9 mouse cellular contexts compared by ENCODE assay signal in the genomic region with DNA sequence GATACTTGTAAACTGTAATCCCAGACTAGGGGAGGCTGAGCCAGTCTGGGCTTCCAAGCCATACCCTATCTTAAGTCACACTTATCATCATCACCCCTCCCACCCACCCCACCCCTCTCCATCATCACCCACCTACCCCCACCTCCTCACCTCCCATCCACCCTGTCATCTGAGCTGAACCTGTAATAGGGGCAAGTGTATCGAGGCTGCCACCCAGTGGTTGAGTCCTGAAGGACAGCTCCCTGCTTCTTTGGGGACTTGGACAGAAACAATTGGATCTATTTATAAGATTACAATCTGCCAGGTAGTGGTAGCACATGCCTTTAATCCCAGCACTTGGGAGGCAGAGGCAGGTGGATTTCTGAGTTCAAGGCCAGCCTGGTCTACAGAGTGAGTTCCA. TPM values are rescaled to one million over a fixed set of nuclear protein-coding genes. Genes with fewer than 3 reads are reported as not detected.
DNase-seq lines count a peak whose midpoint lies in the region; ATAC-seq and TF ChIP-seq lines count a peak whose summit lies in the region.
"Had no signal": no experiment of that assay in that cellular context is flagged by ENCODE, and none has a peak within 500 bp of the region (broad histone marks: within the 10 kb centered on the region; RNA-seq: fewer than 3 reads in every experiment).

No protein-coding gene starts in this region.

- no peaks in the 10 kb centered on the region for H3K36me3 ChIP-seq in liver, adult 2 months (ENCODE audit: control insufficient read depth, insufficient read depth, low read length)
- no peaks in the 10 kb centered on the region for H3K36me3 ChIP-seq in liver, embryonic 12.5 days
- H3K36me3 ChIP-seq in hindbrain, embryonic 14.5 days (replicated peaks; ENCODE audit: control insufficient read depth, insufficient read depth), result no peaks in the 10 kb centered on the region
- H3K36me3 ChIP-seq: hindbrain, embryonic 15.5 days had no signal

- H3K4me2 ChIP-seq in liver, embryonic 12.5 days, result no peak overlapping the region
- H3K4me2 ChIP-seq in hindbrain, embryonic 14.5 days (replicated peaks), result no peak overlapping the region
- H3K4me2 ChIP-seq: hindbrain, embryonic 15.5 days had no signal

- H3K4me3 ChIP-seq in liver, adult 2 months (ENCODE audit: insufficient read depth, low read depth, low read length), result no peak overlapping the region
- H3K4me3 ChIP-seq in liver, embryonic 12.5 days, result no peak overlapping the region
- no peak overlapping the region for H3K4me3 ChIP-seq in hindbrain, embryonic 14.5 days (replicated peaks; ENCODE audit: low read length)
- H3K4me3 ChIP-seq: hindbrain, embryonic 15.5 days had no signal

- TF ChIP-seq CTCF in liver, adult 2 months (IDR thresholded peaks at IDR 0.05; ENCODE audit: low read depth, low read length), result peak; percentile 73

- no peak overlapping the region for H3K27ac ChIP-seq in liver, adult 2 months (replicated peaks; ENCODE audit: insufficient read depth, low read depth, low read length)
- no peak overlapping the region for H3K27ac ChIP-seq in liver, embryonic 12.5 days
- H3K27ac ChIP-seq in hindbrain, embryonic 14.5 days, result no peak overlapping the region
- H3K27ac ChIP-seq: hindbrain, embryonic 15.5 days had no signal

- no peak overlapping the region for H3K9ac ChIP-seq in liver, adult 2 months (ENCODE audit: low read depth, low read length)
- H3K9ac ChIP-seq in liver, embryonic 12.5 days, result no peak overlapping the region
- no peak overlapping the region for H3K9ac ChIP-seq in hindbrain, embryonic 14.5 days
- H3K9ac ChIP-seq: hindbrain, embryonic 15.5 days had no signal

- no peak for ATAC-seq in liver, embryonic 12.5 days
- ATAC-seq in hindbrain, embryonic 14.5 days (ENCODE audit: low FRiP score), result no peak

- no peak for TF ChIP-seq POLR2A in liver, adult 2 months (IDR thresholded peaks at IDR 0.05; ENCODE audit: extremely low read depth, insufficient read depth, low read length)

- no peaks in the 10 kb centered on the region for H3K27me3 ChIP-seq in liver, adult 2 months (ENCODE audit: control insufficient read depth, insufficient read depth, low read length)
- H3K27me3 ChIP-seq in liver, embryonic 12.5 days (replicated peaks), result peaks cover 27% of the 10 kb centered on the region
- no peaks in the 10 kb centered on the region for H3K27me3 ChIP-seq in hindbrain, embryonic 14.5 days (ENCODE audit: control insufficient read depth, insufficient read depth, low read length)
- H3K27me3 ChIP-seq: hindbrain, embryonic 15.5 days had no signal

- no peaks in the 10 kb centered on the region for H3K9me3 ChIP-seq in liver, embryonic 12.5 days (replicated peaks)
- no peaks in the 10 kb centered on the region for H3K9me3 ChIP-seq in hindbrain, embryonic 14.5 days (ENCODE audit: control insufficient read depth, low read length)
- H3K9me3 ChIP-seq: hindbrain, embryonic 15.5 days had no signal

- 33% methylated on average over 1 of the region's 1 CpGs for WGBS in liver, adult 2 months
- 0% methylated on average over 1 of the region's 1 CpGs for WGBS in liver, embryonic 12.5 days (ENCODE audit: insufficient replicate concordance)
- WGBS in hindbrain, embryonic 14.5 days, result 19% methylated on average over 1 of the region's 1 CpGs

- peak; percentile 47 for DNase-seq in embryo, embryonic 10 days (ENCODE audit: low spot score)
- DNase-seq in embryo, embryonic 11 days, result no peak
- DNase-seq in liver, adult 2 months (ENCODE audit: extremely low read depth, low read depth, low spot score), result peak; percentile 24
- DNase-seq in adrenal gland, adult 18-20 months (ENCODE audit: low spot score in 2 of 2), result peak; percentile 49 to 53
- peak; percentile 59 for DNase-seq in kidney, postnatal 14 days
- DNase-seq in retina, embryonic 14.5 days (ENCODE audit: low spot score), result peak; percentile 51
- no peak for DNase-seq in hindbrain, embryonic 14.5 days (ENCODE audit: low spot score)

- no peaks in the 10 kb centered on the region for H3K4me1 ChIP-seq in liver, adult 2 months (ENCODE audit: control insufficient read depth, insufficient read depth, low read length)
- no peaks in the 10 kb centered on the region for H3K4me1 ChIP-seq in liver, embryonic 12.5 days
- no peaks in the 10 kb centered on the region for H3K4me1 ChIP-seq in hindbrain, embryonic 14.5 days (replicated peaks; ENCODE audit: control insufficient read depth, insufficient read depth, low read length)
- H3K4me1 ChIP-seq: hindbrain, embryonic 15.5 days had no signal

- no peaks in the 10 kb centered on the region for H3K79me2 ChIP-seq in liver, adult 2 months (ENCODE audit: control insufficient read depth, insufficient read depth, low read length)

RNA-seq across cellular contexts. Expression of gene Rab11fip5, which starts 22.7 kb away (rescaled TPM):
- 0.46 and 0.54 TPM in 2 replicates for total RNA-seq in liver, adult 2 months (2014; rRNA removed)
- polyA plus RNA-seq in liver, adult 2 months (2012; rRNA removed), result 0.55 and 1.4 TPM in 2 replicates
- polyA plus RNA-seq in liver, embryonic 12.5 days (2016; fragmentation: Nextera tagmentation; extraction: Ambion mirVana), result 0.68 and 0.79 TPM in 2 replicates
- 10 to 100 TPM; 26.1 to 29.2 TPM for total RNA-seq in adrenal gland, adult 18-20 months (2021)
- polyA plus RNA-seq in hindbrain, embryonic 14.5 days (2014; fragmentation: Nextera tagmentation; extraction: Ambion mirVana), result 21.3 and 24.6 TPM in 2 replicates

RNA-seq across cellular contexts. Expression of gene Noto, which starts 26.5 kb away (rescaled TPM):
- total RNA-seq in liver, adult 2 months (2014; rRNA removed), result not detected in 2 replicates
- polyA plus RNA-seq in liver, adult 2 months (2012; rRNA removed), result not detected in 2 replicates
- polyA plus RNA-seq in liver, embryonic 12.5 days (2016; fragmentation: Nextera tagmentation; extraction: Ambion mirVana), result not detected in 2 replicates
- total RNA-seq in adrenal gland, adult 18-20 months (2021), result not detected
- polyA plus RNA-seq in hindbrain, embryonic 14.5 days (2014; fragmentation: Nextera tagmentation; extraction: Ambion mirVana), result not detected in 2 replicates
- polyA plus RNA-seq: hindbrain, embryonic 15.5 days had no signal

RNA-seq across cellular contexts. Expression of gene Smyd5, which starts 34.6 kb away (rescaled TPM):
- 6.1 and 7.2 TPM in 2 replicates for total RNA-seq in liver, adult 2 months (2014; rRNA removed)
- polyA plus RNA-seq in liver, adult 2 months (2012; rRNA removed), result 11.3 and 16.2 TPM in 2 replicates
- polyA plus RNA-seq in liver, embryonic 12.5 days (2016; fragmentation: Nextera tagmentation; extraction: Ambion mirVana), result 41.6 and 45.4 TPM in 2 replicates
- total RNA-seq in adrenal gland, adult 18-20 months (2021), result 10 to 100 TPM; 39.8 to 43.2 TPM
- polyA plus RNA-seq in hindbrain, embryonic 14.5 days (2014; fragmentation: Nextera tagmentation; extraction: Ambion mirVana), result 58.8 and 62.9 TPM in 2 replicates

RNA-seq across cellular contexts. Expression of gene Cct7, which starts 54.1 kb away (rescaled TPM):
- 111 and 115 TPM in 2 replicates for total RNA-seq in liver, adult 2 months (2014; rRNA removed)
- polyA plus RNA-seq in liver, adult 2 months (2012; rRNA removed), result 69.2 and 76.2 TPM in 2 replicates
- polyA plus RNA-seq in liver, embryonic 12.5 days (2016; fragmentation: Nextera tagmentation; extraction: Ambion mirVana), result 457 and 480 TPM in 2 replicates
- total RNA-seq in adrenal gland, adult 18-20 months (2021), result 100 to 1,000 TPM; 282 to 319 TPM
- 566 and 602 TPM in 2 replicates for polyA plus RNA-seq in hindbrain, embryonic 14.5 days (2014; fragmentation: Nextera tagmentation; extraction: Ambion mirVana)

RNA-seq across cellular contexts. Expression of gene Pradc1, which starts 54.6 kb away (rescaled TPM):
- 6.3 and 8.7 TPM in 2 replicates for total RNA-seq in liver, adult 2 months (2014; rRNA removed)
- 19.7 and 20.3 TPM in 2 replicates for polyA plus RNA-seq in liver, adult 2 months (2012; rRNA removed)
- polyA plus RNA-seq in liver, embryonic 12.5 days (2016; fragmentation: Nextera tagmentation; extraction: Ambion mirVana), result 36.9 and 40.8 TPM in 2 replicates
- 10 to 100 TPM; 12.5 to 16.8 TPM for total RNA-seq in adrenal gland, adult 18-20 months (2021)
- polyA plus RNA-seq in hindbrain, embryonic 14.5 days (2014; fragmentation: Nextera tagmentation; extraction: Ambion mirVana), result 18.0 and 21.5 TPM in 2 replicates

Comparison
In these comparisons a context has a peak if more than half of its experiments do, and no peak if none do; other contexts are left out.
1. DNase-seq: peak in embryo, embryonic 10 days (single experiment), liver, adult 2 months (single experiment), adrenal gland, adult 18-20 months (2 of 2), kidney, postnatal 14 days (single experiment) and retina, embryonic 14.5 days (single experiment); none in embryo, embryonic 11 days (single experiment) and hindbrain, embryonic 14.5 days (single experiment).